Mouse (Mus musculus) liver, postnatal 0 days (tissue): ENCODE measurements around the gene Lamc2.

Source experiments
- CTCF ChIP-seq: sonication (generic); IDR thresholded peaks from 2 replicates; pipeline ENCODE4 v1.5.1; 2016; ENCODE audit warnings: antibody characterized with exemption, low read depth
- EP300 ChIP-seq: IDR thresholded peaks from 2 replicates; pipeline ENCODE4 v1.6.1; 2016; ENCODE audit warnings: antibody characterized with exemption, low read depth, mild to moderate bottlenecking

DNA sequence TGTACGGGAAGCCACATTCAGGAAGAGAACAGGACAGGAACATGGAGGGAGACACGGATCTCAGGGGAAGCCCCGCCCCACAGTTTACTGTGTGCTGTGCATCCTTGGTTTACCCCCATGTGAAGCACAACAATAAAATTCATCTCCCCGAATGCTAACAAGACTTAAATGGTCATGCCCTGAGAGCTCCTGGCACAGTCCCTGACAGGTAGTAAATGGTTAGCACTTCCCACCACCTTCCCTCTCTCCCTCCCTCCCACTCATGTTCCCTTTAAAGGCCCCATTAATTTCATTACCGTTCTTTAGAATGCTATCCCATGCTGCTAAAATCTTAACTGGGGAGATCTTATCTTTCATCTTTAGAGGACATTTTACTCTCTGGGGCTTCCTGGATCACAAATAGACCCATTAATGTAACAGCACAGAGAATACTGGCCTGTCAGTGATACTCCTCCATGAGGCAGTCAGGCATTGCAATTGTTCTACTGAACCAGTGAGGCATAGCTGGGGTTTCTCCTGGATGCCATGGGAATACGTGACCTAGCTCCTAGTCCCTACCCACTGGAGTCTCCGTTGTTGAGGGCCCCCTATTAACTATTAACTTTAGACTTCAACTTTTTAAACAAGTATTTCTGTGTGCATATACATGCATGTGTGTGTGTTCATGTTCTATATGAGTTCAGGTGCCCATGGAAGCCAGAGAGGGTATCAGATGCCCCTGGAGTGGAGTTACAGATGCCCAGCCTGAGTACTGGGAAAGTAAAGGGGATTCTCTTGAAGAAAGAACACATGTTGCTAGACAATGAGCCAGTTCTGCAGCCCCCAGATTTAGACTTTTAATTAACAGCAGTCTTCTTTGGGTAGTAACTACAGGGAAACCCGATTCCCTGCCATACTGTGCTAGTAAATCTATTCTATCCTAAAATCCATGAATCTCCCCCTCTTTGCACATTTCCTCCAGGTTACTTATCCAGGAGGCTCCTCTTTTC is 60.7 kb downstream of the Lamc2 start:
- no peak for TF ChIP-seq CTCF
- TF ChIP-seq EP300: no peak
